Comparison of ENCODE assay signal across 12 mouse cellular contexts in genomic region chr4:133079416-133080113, GRCm38 (mm10). TPM values are rescaled to one million over a fixed set of nuclear protein-coding genes. Genes with fewer than 3 reads are reported as not detected.
DNase-seq lines count a peak whose midpoint lies in the region; ATAC-seq and TF ChIP-seq lines count a peak whose summit lies in the region.
"Had no signal": no experiment of that assay in that cellular context is flagged by ENCODE, and none has a peak within 500 bp of the region (broad histone marks: within the 10 kb centered on the region; RNA-seq: fewer than 3 reads in every experiment).

No protein-coding gene starts in this region.

- H3K4me2 ChIP-seq in heart, embryonic 16.5 days (ENCODE audit: low read depth, low read length): no peak overlapping the region
- H3K4me2 ChIP-seq in neural tube, embryonic 13.5 days: no peak overlapping the region
- H3K4me2 ChIP-seq in neural tube, embryonic 15.5 days: no peak overlapping the region
- H3K4me2 ChIP-seq in intestine, embryonic 15.5 days (replicated peaks): peak overlapping the region; percentile 33
- H3K4me2 ChIP-seq in stomach, postnatal 0 days (replicated peaks; ENCODE audit: low read depth): no peak overlapping the region
- H3K4me2 ChIP-seq: embryonic facial prominence, embryonic 13.5 days had no signal

- peak overlapping the region; percentile 25; the same call in 1 of the 2 replicates for H3K9ac ChIP-seq in heart, embryonic 16.5 days (ENCODE audit: low read length)
- no peak overlapping the region for H3K9ac ChIP-seq in neural tube, embryonic 13.5 days
- no peak overlapping the region for H3K9ac ChIP-seq in neural tube, embryonic 15.5 days (replicated peaks)
- no peak overlapping the region for H3K9ac ChIP-seq in intestine, embryonic 15.5 days
- H3K9ac ChIP-seq in stomach, postnatal 0 days (ENCODE audit: low read length): peak overlapping the region; percentile 39
- H3K9ac ChIP-seq: embryonic facial prominence, embryonic 13.5 days had no signal

- TF ChIP-seq EP300 in stomach, postnatal 0 days (optimal IDR thresholded peaks at IDR 0.05): no peak

- H3K36me3 ChIP-seq in heart, embryonic 16.5 days (ENCODE audit: control insufficient read depth, insufficient read depth): peaks cover 8% of the 10 kb centered on the region
- H3K36me3 ChIP-seq in neural tube, embryonic 13.5 days: peaks cover 35% of the 10 kb centered on the region
- H3K36me3 ChIP-seq in neural tube, embryonic 15.5 days: peaks cover 18% of the 10 kb centered on the region
- H3K36me3 ChIP-seq in intestine, embryonic 15.5 days: peaks cover 6% of the 10 kb centered on the region; the same call in 1 of the 2 replicates
- H3K36me3 ChIP-seq in stomach, postnatal 0 days (ENCODE audit: control insufficient read depth, insufficient read depth, low read length): peaks cover 5% of the 10 kb centered on the region

- no peak for DNase-seq in heart, postnatal 10 days
- peak; percentile 60 for DNase-seq in stomach, postnatal 0 days (ENCODE audit: low spot score)
- DNase-seq in frontal cortex, postnatal 25 days (ENCODE audit: low spot score in 2 of 2): no peak
- DNase-seq in ovary, adult 18-20 months (ENCODE audit: low spot score): no peak
- DNase-seq: adrenal gland, adult 8-10 months; cerebellum, adult 11-12 months; lung, adult 18-20 months had no signal

- no peak for TF ChIP-seq CTCF in stomach, postnatal 0 days (IDR thresholded peaks at IDR 0.05; ENCODE audit: low read depth)

- no peaks in the 10 kb centered on the region for H3K27me3 ChIP-seq in heart, embryonic 16.5 days (ENCODE audit: control insufficient read depth, insufficient read depth, low read length)
- H3K27me3 ChIP-seq in neural tube, embryonic 13.5 days: no peaks in the 10 kb centered on the region
- no peaks in the 10 kb centered on the region for H3K27me3 ChIP-seq in neural tube, embryonic 15.5 days (replicated peaks)
- H3K27me3 ChIP-seq in intestine, embryonic 15.5 days (replicated peaks): no peaks in the 10 kb centered on the region
- no peaks in the 10 kb centered on the region for H3K27me3 ChIP-seq in stomach, postnatal 0 days (ENCODE audit: control insufficient read depth, insufficient read depth, low read length)
- H3K27me3 ChIP-seq: embryonic facial prominence, embryonic 13.5 days had no signal

- WGBS in heart, embryonic 16.5 days: 35% methylated on average over 7 of the region's 7 CpGs
- WGBS in neural tube, embryonic 13.5 days: 40% methylated on average over 7 of the region's 7 CpGs
- 42% methylated on average over 7 of the region's 7 CpGs for WGBS in neural tube, embryonic 15.5 days
- 34% methylated on average over 7 of the region's 7 CpGs for WGBS in intestine, embryonic 15.5 days
- WGBS in stomach, postnatal 0 days: 44% methylated on average over 7 of the region's 7 CpGs

- intact Hi-C loops in heart, postnatal 10 days (cut with DNase I): loop anchor here (2.0 kb wide), 1 partner anchor 15 kb away; no protein-coding TSS in a partner anchor

- no peak for ATAC-seq in heart, embryonic 16.5 days (replicated peaks; ENCODE audit: extremely low read depth, insufficient read depth, low FRiP score)
- no peak for ATAC-seq in neural tube, embryonic 13.5 days (ENCODE audit: low read depth)
- no peak for ATAC-seq in neural tube, embryonic 15.5 days (ENCODE audit: low FRiP score)
- ATAC-seq in intestine, embryonic 15.5 days: peak; percentile 65
- peak; percentile 64 for ATAC-seq in stomach, postnatal 0 days (ENCODE audit: low FRiP score, low TSS enrichment)

- no peaks in the 10 kb centered on the region for H3K9me3 ChIP-seq in heart, embryonic 16.5 days (replicated peaks; ENCODE audit: control insufficient read depth, low read length)
- H3K9me3 ChIP-seq in neural tube, embryonic 13.5 days: no peaks in the 10 kb centered on the region
- no peaks in the 10 kb centered on the region for H3K9me3 ChIP-seq in neural tube, embryonic 15.5 days (replicated peaks)
- H3K9me3 ChIP-seq in intestine, embryonic 15.5 days: no peaks in the 10 kb centered on the region
- H3K9me3 ChIP-seq in stomach, postnatal 0 days (ENCODE audit: control insufficient read depth, low read length): no peaks in the 10 kb centered on the region
- H3K9me3 ChIP-seq: embryonic facial prominence, embryonic 13.5 days had no signal

- H3K4me1 ChIP-seq in heart, embryonic 16.5 days (ENCODE audit: control insufficient read depth, insufficient read depth, low read length): peaks cover 31% of the 10 kb centered on the region
- H3K4me1 ChIP-seq in neural tube, embryonic 13.5 days (replicated peaks): peaks cover 50% of the 10 kb centered on the region
- H3K4me1 ChIP-seq in neural tube, embryonic 15.5 days: peaks cover 39% of the 10 kb centered on the region
- peaks cover 30% of the 10 kb centered on the region for H3K4me1 ChIP-seq in intestine, embryonic 15.5 days (replicated peaks)
- H3K4me1 ChIP-seq in stomach, postnatal 0 days (replicated peaks; ENCODE audit: control insufficient read depth, insufficient read depth): peaks cover 6% of the 10 kb centered on the region

- no peak overlapping the region for H3K4me3 ChIP-seq in heart, embryonic 16.5 days (ENCODE audit: low read length)
- no peak overlapping the region for H3K4me3 ChIP-seq in neural tube, embryonic 13.5 days
- no peak overlapping the region for H3K4me3 ChIP-seq in neural tube, embryonic 15.5 days (replicated peaks)
- no peak overlapping the region for H3K4me3 ChIP-seq in intestine, embryonic 15.5 days (replicated peaks)
- H3K4me3 ChIP-seq in stomach, postnatal 0 days (ENCODE audit: low read depth, low read length): no peak overlapping the region
- H3K4me3 ChIP-seq: embryonic facial prominence, embryonic 13.5 days had no signal

- peak overlapping the region; percentile 23; the same call in 1 of the 2 replicates for H3K27ac ChIP-seq in heart, embryonic 16.5 days (ENCODE audit: low read length)
- peak overlapping the region; percentile 28; the same call in 1 of the 2 replicates for H3K27ac ChIP-seq in neural tube, embryonic 13.5 days (replicated peaks)
- no peak overlapping the region for H3K27ac ChIP-seq in neural tube, embryonic 15.5 days (replicated peaks)
- H3K27ac ChIP-seq in intestine, embryonic 15.5 days: peak overlapping the region; percentile 74
- peak overlapping the region; percentile 74 for H3K27ac ChIP-seq in stomach, postnatal 0 days (replicated peaks)
- H3K27ac ChIP-seq: embryonic facial prominence, embryonic 13.5 days had no signal

RNA-seq across cellular contexts. Expression of gene Wasf2, which starts 50.7 kb away (rescaled TPM):
- polyA plus RNA-seq in heart, embryonic 16.5 days (2015; fragmentation: Nextera tagmentation; extraction: Ambion mirVana): 45.0 and 66.3 TPM in 2 replicates
- total RNA-seq in heart, postnatal 10 days (2021): 100 to 1,000 TPM; 134 to 164 TPM
- 34.0 and 36.5 TPM in 2 replicates for polyA plus RNA-seq in neural tube, embryonic 13.5 days (2015; fragmentation: Nextera tagmentation; extraction: Ambion mirVana)
- 22.2 and 45.6 TPM in 2 replicates for polyA plus RNA-seq in neural tube, embryonic 15.5 days (2015; fragmentation: Nextera tagmentation; extraction: Ambion mirVana)
- 92.5 and 115 TPM in 2 replicates for polyA plus RNA-seq in intestine, embryonic 15.5 days (2015; fragmentation: Nextera tagmentation; extraction: Ambion mirVana)
- polyA plus RNA-seq in stomach, postnatal 0 days (2015; fragmentation: Nextera tagmentation; extraction: Ambion mirVana): 71.4 and 84.2 TPM in 2 replicates

Comparison
In these comparisons a context has a peak if more than half of its experiments do, and no peak if none do; other contexts are left out.
1. ATAC-seq: peak in intestine, embryonic 15.5 days (single experiment) and stomach, postnatal 0 days (single experiment); none in heart, embryonic 16.5 days (single experiment), neural tube, embryonic 13.5 days (single experiment) and neural tube, embryonic 15.5 days (single experiment).
2. H3K9ac ChIP-seq: peak in heart, embryonic 16.5 days (single experiment) and stomach, postnatal 0 days (single experiment); none in neural tube, embryonic 13.5 days (single experiment), neural tube, embryonic 15.5 days (single experiment) and intestine, embryonic 15.5 days (single experiment).